Mouse (Mus musculus): Measurements from ENCODE around the gene Mcfd2.

DNA sequence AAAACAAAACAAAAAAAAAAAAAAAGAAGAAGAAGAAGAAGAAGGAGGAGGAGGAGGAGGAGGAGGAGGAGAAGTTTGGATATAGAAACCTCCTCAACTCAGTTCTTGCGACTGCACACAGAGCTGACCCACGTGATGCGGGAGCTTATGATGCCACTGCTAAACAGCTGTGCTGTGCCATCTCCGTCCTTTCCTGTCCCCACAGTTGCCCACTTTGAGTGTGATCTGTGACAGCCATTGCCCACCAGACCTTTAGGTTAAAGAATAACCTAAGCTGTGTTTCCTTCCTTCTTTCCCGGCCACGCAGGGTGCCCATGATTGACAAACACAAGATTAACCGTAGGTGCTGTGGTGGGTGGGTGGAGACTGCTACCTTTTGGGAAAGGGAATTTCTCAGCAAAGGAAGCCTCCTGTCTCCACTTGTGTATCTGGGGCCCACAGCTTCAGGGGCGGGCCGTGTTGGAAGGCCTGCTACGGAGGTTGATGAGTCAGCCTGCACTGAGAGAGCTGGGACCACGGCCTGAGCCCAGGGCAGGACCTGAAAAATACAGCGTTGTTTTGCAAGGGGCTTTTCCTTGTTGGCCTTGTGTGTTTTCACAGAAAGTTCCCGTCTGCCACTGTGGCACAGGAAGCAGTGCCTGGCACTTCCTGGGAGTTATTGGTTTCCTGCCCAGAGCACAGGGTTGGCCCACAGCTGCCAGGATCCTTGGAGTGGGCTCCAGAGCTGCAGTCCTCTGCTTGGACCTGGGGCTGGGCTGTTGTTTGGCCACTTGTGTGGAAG, 36.5 kb upstream of the Mcfd2 start:
- TF ChIP-seq POLR2A (IDR thresholded peaks at IDR 0.05; ENCODE audit: low read depth, low read length) (no peak), CTCF (IDR thresholded peaks at IDR 0.05; ENCODE audit: borderline replicate concordance, insufficient read depth, low read length) (no peak)
